Mouse (Mus musculus) liver, embryonic 16.5 days (tissue): ENCODE measurements at regions not wholly inside any gene's neighbourhood (a gene's known extent, or its start where the extent isn't known, plus 50 kb on each side); places are given as distances from the start of the nearest gene placed in this dataset.

ENCODE experiments used
- ATAC-seq: fragments of 200-750 bp; cut with Nextera tagmentation; 2 replicates; pipeline ENCODE4 v1.8.0; 2017; ENCODE audit warnings: low read depth, mild to moderate bottlenecking, moderate number of reproducible peaks, moderate library complexity
- H3K27ac ChIP-seq: fragments of 300-500 bp; sonication (generic); 2 replicates; pipeline ENCODE4 v1.5.1; 2014; ENCODE audit warnings: mild to moderate bottlenecking, low read length
- H3K27me3 ChIP-seq: fragments of 300-500 bp; sonication (generic); 2 replicates; pipeline ENCODE4 v1.6.1; 2014; ENCODE audit warnings: low read depth, low read length, mixed read lengths; ENCODE audit not compliant: control insufficient read depth, insufficient read depth
- H3K36me3 ChIP-seq: fragments of 300-500 bp; sonication (generic); 2 replicates; pipeline ENCODE4 v1.6.1; 2014; ENCODE audit warnings: mild to moderate bottlenecking; ENCODE audit not compliant: control insufficient read depth, insufficient read depth
- H3K4me1 ChIP-seq: fragments of 300-500 bp; sonication (generic); 2 replicates; pipeline ENCODE4 v1.6.1; 2014; ENCODE audit warnings: low read depth, low read length, mixed read lengths; ENCODE audit not compliant: control insufficient read depth
- H3K4me2 ChIP-seq: fragments of 300-500 bp; sonication (generic); 2 replicates; pipeline ENCODE4 v1.6.1; 2014; ENCODE audit warnings: low read depth, low read length, mixed read lengths
- H3K4me3 ChIP-seq: fragments of 300-500 bp; sonication (generic); 2 replicates; pipeline ENCODE4 v1.5.1; 2014; ENCODE audit warnings: low read depth, mild to moderate bottlenecking, low read length
- H3K9ac ChIP-seq: fragments of 300-500 bp; sonication (generic); 2 replicates; pipeline ENCODE4 v1.6.1; 2014; ENCODE audit warnings: low read depth, low read length
- H3K9me3 ChIP-seq: fragments of 300-500 bp; sonication (generic); replicated peaks from 2 replicates; pipeline ENCODE4 v1.6.1; 2016; ENCODE audit warnings: low read length; ENCODE audit not compliant: control insufficient read depth
- WGBS: fragments of 180-500 bp; shearing (Covaris S2); extraction: QIAGEN DNeasy Blood & Tissue Kit; methylation state at CpG from one replicate; pipeline ENCODE4 v1.1.7; 2014; ENCODE audit not compliant: insufficient replicate concordance; 5-methylcytosine and 5-hydroxymethylcytosine counted together

- H3K4me3 ChIP-seq: no peak overlapping the region
- H3K9me3 ChIP-seq: no peaks in the 10 kb centered on the region
- H3K9ac ChIP-seq: no peak overlapping the region
- H3K27me3 ChIP-seq: peaks cover 2% of the 10 kb centered on the region; the same call in 1 of the 2 replicates
- H3K27ac ChIP-seq: no peak overlapping the region
- H3K4me1 ChIP-seq: no peaks in the 10 kb centered on the region
- no peak overlapping the region for H3K4me2 ChIP-seq
- no peaks in the 10 kb centered on the region for H3K36me3 ChIP-seq
- WGBS: 33% methylated on average over 3 of the region's 3 CpGs
- no peak for ATAC-seq
Observed at GRCm38 (mm10) chr11:84585626-84586025, 60.3 kb upstream of the Lhx1 start.

- ATAC-seq: no peak
- H3K27me3 ChIP-seq: peaks cover 2% of the 10 kb centered on the region; the same call in 1 of the 2 replicates
- H3K4me3 ChIP-seq: no peak overlapping the region
- H3K36me3 ChIP-seq: no peaks in the 10 kb centered on the region
- no peaks in the 10 kb centered on the region for H3K9me3 ChIP-seq
- H3K27ac ChIP-seq: no peak overlapping the region
- H3K9ac ChIP-seq: no peak overlapping the region
- H3K4me2 ChIP-seq: no peak overlapping the region
- 66% methylated on average over 17 of the region's 17 CpGs for WGBS
- H3K4me1 ChIP-seq: no peaks in the 10 kb centered on the region
Observed at GRCm38 (mm10) chr11:84578805-84579541, 53.6 kb upstream of the Lhx1 start.
